Mouse (Mus musculus) left cerebral cortex, adult 11 months (tissue): Measurements from ENCODE around the gene Klrb1b.
A peak's percentile ranks its signal among the peaks of the same experiment; 100 is the strongest.
"Not testable (repeated sequence)": the region's sequence is repeated elsewhere in the genome, so short reads cannot be mapped to it uniquely, and the experiment has no call there.

Source experiments
- DNase-seq: peaks from one replicate; pipeline ENCODE4 v3.0.0; 2022; ENCODE audit warnings: low spot score

Gene Klrb1b

GRCm38 (mm10) chr6:128840669-128841068 lies 14.5 kb upstream of the Klrb1b start:
- DNase-seq: not testable (repeated sequence)

- DNase-seq: no peak
These were observed 13.8 kb upstream of the Klrb1b start for GRCm38 (mm10) chr6:128839921-128840320.

- peak; percentile 77 for DNase-seq
These were observed 13.2 kb upstream of the Klrb1b start for GRCm38 (mm10) chr6:128839266-128839771.

GRCm38 (mm10) chr6:128838342-128839265 lies 12.5 kb upstream of the Klrb1b start:
- DNase-seq: peak; percentile 83

GRCm38 (mm10) chr6:128837454-128838341 lies 11.6 kb upstream of the Klrb1b start:
- DNase-seq: no peak

- DNase-seq: no peak
These were observed 10.8 kb upstream of the Klrb1b start for GRCm38 (mm10) chr6:128836955-128837334.

- DNase-seq: no peak
These were observed 10.2 kb upstream of the Klrb1b start for GRCm38 (mm10) chr6:128836191-128836954.

- DNase-seq: no peak
These were observed 9.4 kb upstream of the Klrb1b start for GRCm38 (mm10) chr6:128835571-128835970.

GRCm38 (mm10) chr6:128833046-128833445 lies 6.9 kb upstream of the Klrb1b start:
- no peak for DNase-seq

GRCm38 (mm10) chr6:128829837-128830236 lies 3.7 kb upstream of the Klrb1b start:
- no peak for DNase-seq

- no peak for DNase-seq
These were observed 650 bp upstream of the Klrb1b start for GRCm38 (mm10) chr6:128826781-128827180.

GRCm38 (mm10) chr6:128818083-128818802 lies 7.9 kb downstream of the Klrb1b start:
- DNase-seq: no peak

- no peak for DNase-seq
These were observed 17.6 kb downstream of the Klrb1b start for GRCm38 (mm10) chr6:128808532-128808931.

GRCm38 (mm10) chr6:128807021-128807420 lies 19.1 kb downstream of the Klrb1b start:
- no peak for DNase-seq

- DNase-seq: not testable (repeated sequence)
These were observed 21.1 kb downstream of the Klrb1b start for GRCm38 (mm10) chr6:128804823-128805640.

- DNase-seq: peak; percentile 95
These were observed 22.9 kb downstream of the Klrb1b start for GRCm38 (mm10) chr6:128802999-128803857.

GRCm38 (mm10) chr6:128802557-128802956 lies 23.6 kb downstream of the Klrb1b start:
- peak; percentile 45 for DNase-seq

- DNase-seq: not testable (repeated sequence)
These were observed 25.4 kb downstream of the Klrb1b start for GRCm38 (mm10) chr6:128800696-128801095.

GRCm38 (mm10) chr6:128799896-128800270 lies 26.2 kb downstream of the Klrb1b start:
- no peak for DNase-seq
